Mouse (Mus musculus) forebrain, embryonic 10.5 days (tissue): ENCODE measurements around the gene Cpt1c. TPM values are rescaled to one million over a fixed set of nuclear protein-coding genes. Genes with fewer than 3 reads are reported as not detected.

ENCODE experiments used
- DNase-seq: peaks from one replicate; pipeline ENCODE4 v3.0.0-alpha.2; 2017; ENCODE audit warnings: low spot score; ENCODE audit errors: extremely low spot score
- H3K27ac ChIP-seq: fragments of 300-500 bp; sonication (generic); 2 replicates; pipeline ENCODE4 v1.5.1; 2016; ENCODE audit warnings: mild to moderate bottlenecking
- H3K27me3 ChIP-seq: fragments of 300-500 bp; sonication (generic); 2 replicates; pipeline ENCODE4 v1.6.1; 2016; ENCODE audit warnings: mild to moderate bottlenecking; ENCODE audit not compliant: poor library complexity, severe bottlenecking
- H3K36me3 ChIP-seq: fragments of 300-500 bp; sonication (generic); replicated peaks from 2 replicates; pipeline ENCODE4 v1.6.1; 2016; ENCODE audit warnings: mild to moderate bottlenecking, moderate library complexity
- H3K4me1 ChIP-seq: fragments of 300-500 bp; sonication (generic); 2 replicates; pipeline ENCODE4 v1.6.1; 2016
- H3K4me3 ChIP-seq: fragments of 300-500 bp; sonication (generic); 2 replicates; pipeline ENCODE4 v1.5.1; 2016; ENCODE audit warnings: mild to moderate bottlenecking, moderate library complexity
- H3K9me3 ChIP-seq: fragments of 300-500 bp; sonication (generic); 2 replicates; pipeline ENCODE4 v1.6.1; 2016; ENCODE audit warnings: mild to moderate bottlenecking, moderate library complexity
- WGBS: fragments of 180-500 bp; shearing (Covaris S2); methylation state at CpG from one replicate; pipeline ENCODE4 v1.1.7; 2016; 5-methylcytosine and 5-hydroxymethylcytosine counted together
- polyA plus RNA-seq: library from polyadenylated mRNA; unstranded; fragments of >200 nt; fragmentation: Nextera tagmentation; extraction: Ambion mirVana; gene quantifications from 2 replicates; pipeline ENCODE4 v1.2.1, GENCODE M21; 2016

Cpt1c gene
- polyA plus RNA-seq, 1 experiment from 2014 or later, result 19.4 TPM

GRCm38 (mm10) chr7:44973415-44974130, 1.1 kb downstream of the Cpt1c start:
- Histone ChIP-seq H3K36me3 (peaks cover 36% of the 10 kb centered on the region), H3K4me3 (peak overlapping the region; percentile 58), H3K27me3 (no peaks in the 10 kb centered on the region), H3K4me1 (peaks cover 53% of the 10 kb centered on the region), H3K27ac (peak overlapping the region; percentile 81), H3K9me3 (no peaks in the 10 kb centered on the region)
- 40% methylated on average over 14 of the region's 14 CpGs for WGBS
- no peak for DNase-seq

DNA sequence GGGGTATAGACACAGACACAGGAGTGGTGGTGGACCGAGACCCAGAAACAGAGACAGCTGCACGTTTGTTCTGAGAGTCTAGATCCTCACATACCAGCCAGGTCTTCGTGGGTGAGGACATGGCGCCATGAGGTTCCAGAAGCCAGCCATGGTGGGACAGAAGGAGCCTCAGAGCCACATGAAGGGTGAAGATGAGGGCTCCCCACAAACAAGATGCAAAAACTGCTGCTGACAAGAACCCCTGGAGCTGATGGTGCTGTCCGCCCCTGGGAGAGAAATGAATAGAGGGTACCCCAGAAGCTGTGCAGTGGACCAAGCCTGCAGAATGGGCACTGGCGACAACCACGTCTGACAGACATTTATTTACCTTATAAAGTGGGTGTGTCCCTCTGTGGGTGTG, 3.5 kb downstream of the Cpt1c start:
- H3K36me3 ChIP-seq, result peaks cover 25% of the 10 kb centered on the region
- peak overlapping the region; percentile 68 for H3K4me3 ChIP-seq
- DNase-seq, result no peak
- 82% methylated on average over 7 of the region's 7 CpGs for whole genome bisulfite sequencing
- peak overlapping the region; percentile 89 for H3K27ac ChIP-seq
- H3K27me3 ChIP-seq, result no peaks in the 10 kb centered on the region
- H3K4me1 ChIP-seq, result peaks cover 53% of the 10 kb centered on the region
- no peaks in the 10 kb centered on the region for H3K9me3 ChIP-seq

- peak overlapping the region; percentile 68 for H3K4me3 ChIP-seq
- peaks cover 25% of the 10 kb centered on the region for H3K36me3 ChIP-seq
- H3K27ac ChIP-seq, result peak overlapping the region; percentile 89
- H3K27me3 ChIP-seq, result no peaks in the 10 kb centered on the region
- WGBS, result under 1% methylated on average over 36 of the region's 36 CpGs
- DNase-seq, result peak; percentile 91
- no peaks in the 10 kb centered on the region for H3K9me3 ChIP-seq
- H3K4me1 ChIP-seq, result peaks cover 50% of the 10 kb centered on the region
Measured at GRCm38 (mm10) chr7:44970231-44970691, 4.4 kb downstream of the Cpt1c start.

GRCm38 (mm10) chr7:44966638-44967037, 8.0 kb downstream of the Cpt1c start:
- Histone ChIP-seq H3K36me3 (peaks cover 54% of the 10 kb centered on the region), H3K27ac (no peak overlapping the region), H3K4me3 (no peak overlapping the region), H3K4me1 (peaks cover 23% of the 10 kb centered on the region), H3K9me3 (no peaks in the 10 kb centered on the region), H3K27me3 (no peaks in the 10 kb centered on the region)
- WGBS, result 80% methylated on average over 15 of the region's 15 CpGs
- no peak for DNase-seq

DNA sequence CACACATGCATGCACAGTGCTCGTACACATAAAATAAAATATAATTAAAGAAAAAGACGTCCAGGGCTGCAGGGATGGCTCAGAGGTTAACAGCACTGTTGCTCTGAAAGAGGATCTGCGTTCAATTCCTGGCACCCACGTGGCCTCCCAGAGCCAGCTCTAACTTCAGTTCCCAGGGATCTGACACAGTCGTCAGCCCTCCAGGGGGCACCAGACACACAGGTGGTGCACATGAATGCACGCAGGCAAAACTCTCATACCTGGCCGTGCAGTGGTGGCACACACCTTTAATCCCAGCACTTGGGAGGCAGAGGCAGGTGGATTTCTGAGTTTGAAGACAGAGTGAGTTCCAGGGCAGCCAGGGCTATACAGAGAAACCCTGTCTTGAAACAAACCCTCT, 8.7 kb downstream of the Cpt1c start:
- H3K27me3 ChIP-seq, result no peaks in the 10 kb centered on the region
- H3K36me3 ChIP-seq, result peaks cover 61% of the 10 kb centered on the region
- DNase-seq, result no peak
- no peak overlapping the region for H3K4me3 ChIP-seq
- H3K4me1 ChIP-seq, result peaks cover 17% of the 10 kb centered on the region
- H3K27ac ChIP-seq, result no peak overlapping the region
- no peaks in the 10 kb centered on the region for H3K9me3 ChIP-seq
- WGBS, result 85% methylated on average over 7 of the region's 7 CpGs

DNA sequence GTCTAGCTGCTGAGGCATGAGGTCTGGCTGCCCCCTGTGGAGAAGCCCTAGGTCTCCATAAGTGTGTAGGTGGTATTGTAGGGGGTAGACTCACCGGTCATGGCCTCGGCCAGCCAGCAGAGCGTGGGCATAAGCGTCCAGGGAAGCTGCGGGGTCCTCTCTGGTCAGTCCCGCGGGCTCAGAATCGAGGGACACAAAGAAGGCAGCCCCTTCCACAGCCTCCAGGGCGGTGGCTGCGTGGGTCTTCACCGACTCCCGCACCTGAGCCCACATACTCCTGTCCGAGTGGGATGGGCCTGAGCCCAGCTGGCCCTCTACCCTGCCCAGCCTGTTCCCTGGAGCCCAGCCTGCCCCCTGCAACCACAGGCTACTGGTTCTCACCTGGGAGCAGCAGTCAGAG, 9.7 kb downstream of the Cpt1c start:
- Histone ChIP-seq H3K4me3 (no peak overlapping the region), H3K27me3 (no peaks in the 10 kb centered on the region), H3K4me1 (peaks cover 7% of the 10 kb centered on the region; the same call in 1 of the 2 replicates), H3K27ac (no peak overlapping the region), H3K36me3 (peaks cover 69% of the 10 kb centered on the region), H3K9me3 (no peaks in the 10 kb centered on the region)
- WGBS, result 96% methylated on average over 13 of the region's 13 CpGs
- DNase-seq, result no peak

DNA sequence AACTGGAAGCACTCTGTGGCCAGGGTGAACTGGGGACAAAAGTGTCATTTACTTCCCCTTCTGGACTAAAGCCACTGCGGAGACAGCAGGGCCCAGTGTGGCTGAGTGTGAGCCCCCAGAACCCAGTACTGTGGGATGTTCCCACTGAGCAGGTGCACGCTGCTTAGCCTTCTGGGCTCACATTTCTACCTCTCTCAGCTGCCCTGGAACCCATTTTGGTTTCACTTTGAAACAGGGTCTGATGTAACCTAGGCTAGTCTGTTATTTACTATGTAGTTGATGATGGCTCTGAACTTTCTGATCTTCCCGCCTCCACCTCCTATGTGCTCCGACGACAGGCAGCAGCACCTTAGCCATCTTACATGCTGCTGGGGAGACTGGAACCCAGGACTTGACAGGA, 11.8 kb downstream of the Cpt1c start:
- H3K4me3 ChIP-seq, result no peak overlapping the region
- H3K9me3 ChIP-seq, result no peaks in the 10 kb centered on the region
- 94% methylated on average over 5 of the region's 5 CpGs for WGBS
- no peaks in the 10 kb centered on the region for H3K27me3 ChIP-seq
- H3K27ac ChIP-seq, result no peak overlapping the region
- peaks cover 81% of the 10 kb centered on the region for H3K36me3 ChIP-seq
- H3K4me1 ChIP-seq, result no peaks in the 10 kb centered on the region
- DNase-seq, result no peak

GRCm38 (mm10) chr7:44962337-44962736, 12.3 kb downstream of the Cpt1c start:
- no peak for DNase-seq
- WGBS, result 87% methylated on average over 8 of the region's 8 CpGs
- Histone ChIP-seq H3K27ac (no peak overlapping the region), H3K4me3 (no peak overlapping the region), H3K36me3 (peaks cover 79% of the 10 kb centered on the region), H3K4me1 (0 out of 2 replicates have a peak, but pooled peaks cover 4% of the 10 kb centered on the region), H3K9me3 (no peaks in the 10 kb centered on the region), H3K27me3 (no peaks in the 10 kb centered on the region)

DNA sequence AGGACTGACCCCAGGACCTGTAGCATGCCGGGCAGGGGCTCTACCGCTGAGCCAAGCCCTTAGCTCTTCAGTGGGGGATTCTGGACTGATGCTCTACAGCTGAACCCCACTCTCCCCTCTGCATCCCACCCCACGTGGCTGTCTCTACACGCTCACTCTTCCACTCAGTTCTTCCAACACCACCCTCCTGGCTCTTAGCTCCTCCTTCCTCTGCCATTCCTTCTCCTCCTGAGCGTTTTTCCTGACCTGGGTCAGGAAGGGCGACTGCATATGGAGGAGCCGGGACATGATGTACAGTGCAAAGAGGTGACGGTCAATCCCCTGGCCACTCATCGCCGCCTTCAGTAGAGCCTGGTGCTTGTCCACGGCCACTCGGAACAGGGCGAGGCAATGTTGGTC, 14.1 kb downstream of the Cpt1c start:
- H3K9me3 ChIP-seq, result no peaks in the 10 kb centered on the region
- H3K27ac ChIP-seq, result no peak overlapping the region
- no peak for DNase-seq
- H3K27me3 ChIP-seq, result no peaks in the 10 kb centered on the region
- 93% methylated on average over 13 of the region's 13 CpGs for WGBS
- peaks cover 63% of the 10 kb centered on the region for H3K36me3 ChIP-seq
- H3K4me3 ChIP-seq, result no peak overlapping the region
- H3K4me1 ChIP-seq, result peaks cover 7% of the 10 kb centered on the region; the same call in 1 of the 2 replicates

DNA sequence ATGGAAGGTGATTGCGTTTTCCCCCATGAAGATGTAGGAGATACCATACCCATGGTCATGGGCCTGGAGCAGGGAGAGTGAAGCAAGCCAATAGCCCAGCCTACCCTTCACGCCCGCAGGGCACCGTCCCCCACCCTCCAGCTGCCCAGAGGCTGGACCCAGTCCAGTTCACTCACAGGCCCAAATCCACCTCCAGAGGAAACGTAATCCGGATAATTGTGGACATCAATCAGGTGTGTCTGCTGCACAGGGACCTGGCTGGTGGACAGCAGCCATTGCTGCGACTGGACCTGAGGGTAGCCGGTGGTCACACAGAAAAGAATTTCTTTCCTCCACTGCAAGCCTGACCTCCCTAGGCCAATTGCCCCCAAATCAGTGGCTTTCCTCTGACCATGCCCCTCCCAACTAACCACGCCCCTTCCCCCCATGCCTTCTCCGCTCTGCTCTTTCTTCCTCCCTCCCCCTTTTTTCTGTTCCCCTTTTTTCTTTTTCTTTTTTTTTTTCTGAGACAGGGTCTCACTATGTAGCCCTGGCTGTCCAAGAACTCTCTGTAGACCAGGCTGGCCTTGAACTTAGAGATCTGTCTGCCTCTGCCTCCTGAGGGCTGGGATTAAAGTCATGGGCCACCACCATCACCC, 14.7 kb downstream of the Cpt1c start:
- Histone ChIP-seq H3K27ac (no peak overlapping the region), H3K27me3 (no peaks in the 10 kb centered on the region), H3K9me3 (no peaks in the 10 kb centered on the region), H3K4me3 (no peak overlapping the region), H3K4me1 (peaks cover 7% of the 10 kb centered on the region; the same call in 1 of the 2 replicates), H3K36me3 (peaks cover 58% of the 10 kb centered on the region)
- no peak for DNase-seq
- WGBS, result 92% methylated on average over 10 of the region's 10 CpGs

- H3K4me1 ChIP-seq, result peaks cover 7% of the 10 kb centered on the region; the same call in 1 of the 2 replicates
- H3K27ac ChIP-seq, result no peak overlapping the region
- peaks cover 54% of the 10 kb centered on the region for H3K36me3 ChIP-seq
- DNase-seq, result no peak
- 85% methylated on average over 8 of the region's 8 CpGs for WGBS
- no peak overlapping the region for H3K4me3 ChIP-seq
- H3K9me3 ChIP-seq, result no peaks in the 10 kb centered on the region
- H3K27me3 ChIP-seq, result no peaks in the 10 kb centered on the region
Measured at GRCm38 (mm10) chr7:44959281-44959680, 15.4 kb downstream of the Cpt1c start.

GRCm38 (mm10) chr7:44958208-44958607, 16.4 kb downstream of the Cpt1c start:
- no peak for DNase-seq

DNA sequence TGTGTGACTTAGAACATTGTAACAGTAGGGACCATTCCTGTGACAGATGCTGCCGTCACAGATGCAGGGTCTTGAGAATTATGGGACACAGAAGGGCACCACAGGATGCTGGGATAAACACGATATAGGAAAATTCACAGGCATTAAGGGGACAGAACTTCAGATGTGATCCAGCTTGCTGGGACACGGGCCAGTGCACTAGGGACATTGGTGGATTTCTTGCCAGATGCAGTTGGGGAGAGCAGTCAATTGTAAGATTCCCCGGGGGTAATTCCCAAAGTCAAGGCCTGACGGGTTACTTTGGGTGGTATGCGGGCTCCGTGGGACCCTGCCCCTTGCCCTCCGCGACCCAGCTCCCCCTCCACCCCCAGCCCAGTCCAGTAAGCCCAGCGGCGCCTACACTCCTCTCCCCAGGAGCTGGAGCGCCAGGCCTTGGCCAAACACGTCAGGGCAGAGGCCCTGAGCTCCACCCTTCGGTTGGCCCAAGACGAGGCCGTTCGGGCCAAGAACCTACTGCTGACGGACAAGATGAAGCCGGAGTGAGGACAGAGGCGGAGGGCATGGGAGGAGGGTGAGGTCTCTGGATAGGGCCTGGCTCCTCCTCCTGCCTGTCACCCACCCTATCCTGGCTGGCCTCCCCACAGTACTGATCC, 17.3 kb downstream of the Cpt1c start:
- peaks cover 36% of the 10 kb centered on the region for H3K36me3 ChIP-seq
- H3K4me3 ChIP-seq, result no peak overlapping the region
- H3K4me1 ChIP-seq, result peaks cover 16% of the 10 kb centered on the region
- peak; percentile 12 for DNase-seq
- WGBS, result 80% methylated on average over 20 of the region's 20 CpGs
- H3K27ac ChIP-seq, result no peak overlapping the region
- 0 out of 2 replicates have a peak, but pooled peaks cover 2% of the 10 kb centered on the region for H3K27me3 ChIP-seq
- H3K9me3 ChIP-seq, result no peaks in the 10 kb centered on the region

More at GRCm38 (mm10) chr7:44958208-44958607, 16.4 kb downstream of the Cpt1c start:
- Histone ChIP-seq H3K4me1 (peaks cover 7% of the 10 kb centered on the region), H3K27ac (no peak overlapping the region), H3K36me3 (peaks cover 44% of the 10 kb centered on the region), H3K4me3 (no peak overlapping the region), H3K27me3 (no peaks in the 10 kb centered on the region), H3K9me3 (no peaks in the 10 kb centered on the region)
- WGBS, result 63% methylated on average over 7 of the region's 7 CpGs
